Mouse (Mus musculus) ES-Bruce4 (cell line): ENCODE measurements around the gene Stim2.

Experiments
- CTCF ChIP-seq: IDR thresholded peaks from one replicate; pipeline ENCODE4 v1.8.1; 2011; ENCODE audit warnings: low read depth, low read length
- EP300 ChIP-seq: IDR thresholded peaks from 2 replicates; pipeline ENCODE4 v1.6.1; 2011; ENCODE audit warnings: low read depth, low read length; ENCODE audit not compliant: insufficient read depth

DNA sequence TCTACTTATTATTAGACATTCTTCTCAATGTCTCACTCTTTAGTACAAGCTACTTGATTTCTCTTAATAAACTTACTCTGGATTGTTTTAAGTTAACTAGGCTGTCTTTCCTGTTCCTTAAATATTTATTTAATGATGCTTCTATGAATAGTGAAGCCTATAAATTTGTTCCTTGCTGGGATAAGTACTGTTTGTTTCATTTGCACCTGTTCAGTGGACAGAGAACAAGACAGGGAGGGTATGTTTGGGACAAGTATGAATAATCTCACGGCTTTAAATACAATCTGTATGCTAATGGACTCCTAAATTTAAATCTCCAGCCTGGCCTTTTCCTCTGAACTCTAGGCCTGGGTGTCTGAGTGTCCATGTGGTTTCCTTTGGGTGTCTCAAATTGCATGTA, 10.2 kb upstream of the Stim2 start:
- no peak for TF ChIP-seq CTCF
- TF ChIP-seq EP300: no peak
